Mouse (Mus musculus) WW6 (cell line): ENCODE measurements around the gene Sept10.
A peak's percentile ranks its signal among the peaks of the same experiment; 100 is the strongest.

Experiments used
- DNase-seq: peaks from one replicate; pipeline ENCODE4 v3.0.0-alpha.2; 2013; ENCODE audit warnings: low read depth, low spot score

Gene Sept10

DNA sequence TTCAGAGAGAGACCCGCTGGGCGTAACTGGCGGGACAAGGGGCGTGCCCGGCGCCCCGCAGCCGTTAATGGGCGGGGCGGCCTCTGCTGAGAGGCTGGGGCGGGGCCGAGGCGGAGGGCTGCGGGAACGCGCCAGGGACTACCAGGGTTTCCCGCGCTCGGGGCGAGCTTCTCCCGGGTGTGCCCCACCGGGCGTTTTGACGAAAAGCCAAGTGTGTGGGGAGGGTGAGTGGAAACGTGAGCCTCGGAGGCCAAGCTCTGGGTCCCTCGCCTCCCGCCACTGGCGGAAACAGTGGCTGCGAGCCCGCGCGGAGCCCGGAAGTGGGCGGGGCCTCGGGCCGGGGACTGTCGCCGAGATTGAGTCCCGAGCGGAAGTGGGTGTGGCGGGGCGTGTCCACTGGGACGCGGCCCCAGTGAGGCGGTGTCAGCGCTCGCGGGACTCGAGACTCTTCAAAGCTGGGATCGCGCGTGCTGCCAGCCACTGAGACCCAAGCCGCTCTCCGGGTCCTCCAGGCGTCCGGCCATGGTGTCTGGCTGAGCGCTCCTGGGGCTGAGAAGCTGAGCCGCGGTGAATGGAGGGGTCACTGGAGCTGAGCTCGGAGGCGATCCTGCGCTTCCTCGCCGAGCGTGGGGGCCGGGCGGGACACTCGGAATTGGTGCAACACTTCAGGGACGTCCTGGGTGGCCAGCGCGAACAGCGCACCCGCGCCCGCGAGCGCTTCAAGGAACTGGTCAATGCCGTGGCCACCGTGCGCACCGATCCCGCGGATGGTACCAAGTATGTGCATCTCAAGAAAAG, at the start of gene Sept10, which contains the start of gene Sowahc:
Gene Sept10, minus strand, starts transcription at position 375 of the 798 bp plus-strand sequence.
Gene Sowahc, plus strand, starts transcription at position 481 of the 798 bp plus-strand sequence.
- peak; percentile 75 for DNase-seq

DNA sequence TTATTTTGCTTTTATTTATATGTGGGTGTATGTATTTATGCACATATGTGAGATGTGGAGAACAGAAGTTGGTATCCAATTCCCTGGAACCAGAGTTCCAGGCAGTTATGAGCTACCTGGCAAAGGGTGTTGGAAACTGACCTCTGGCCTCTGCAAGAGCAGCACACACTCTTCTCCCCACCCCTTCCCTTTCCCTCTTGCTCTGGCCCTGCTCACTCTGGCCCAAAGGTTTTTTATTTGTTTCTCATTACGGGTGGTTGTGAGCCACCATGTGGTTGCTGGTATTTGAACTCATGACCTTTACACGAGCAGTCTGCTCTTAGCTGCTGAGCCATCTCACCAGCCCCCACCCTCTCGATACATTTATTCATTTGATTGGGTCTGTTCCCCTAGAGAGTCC, 47.1 kb upstream of the Sept10 start:
- no peak for DNase-seq

- DNase-seq, result no peak
These were observed 46.5 kb upstream of the Sept10 start for GRCm38 (mm10) chr10:59268109-59268508.

GRCm38 (mm10) chr10:59267275-59267674, 45.6 kb upstream of the Sept10 start:
- DNase-seq, result no peak

DNA sequence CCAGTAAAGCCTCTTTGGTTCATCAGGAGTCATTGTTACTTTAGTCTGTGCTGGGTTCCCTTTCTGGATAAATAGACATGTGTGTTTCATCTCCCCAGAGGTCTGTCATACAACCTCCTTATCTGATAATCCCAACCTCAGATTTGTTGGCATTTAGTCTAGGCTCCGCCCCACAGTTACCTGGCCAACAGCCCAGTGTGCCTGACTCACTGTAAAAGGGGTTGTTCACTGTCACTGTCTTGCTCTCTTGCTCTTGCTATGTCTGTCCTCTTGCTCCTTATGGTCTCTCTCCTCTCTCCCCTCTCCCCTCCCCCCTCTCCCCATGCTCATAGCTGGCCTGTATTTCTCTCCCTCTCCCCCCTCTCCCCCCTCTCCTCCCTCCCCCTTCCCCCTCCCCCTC, 44.5 kb upstream of the Sept10 start:
- no peak for DNase-seq

DNA sequence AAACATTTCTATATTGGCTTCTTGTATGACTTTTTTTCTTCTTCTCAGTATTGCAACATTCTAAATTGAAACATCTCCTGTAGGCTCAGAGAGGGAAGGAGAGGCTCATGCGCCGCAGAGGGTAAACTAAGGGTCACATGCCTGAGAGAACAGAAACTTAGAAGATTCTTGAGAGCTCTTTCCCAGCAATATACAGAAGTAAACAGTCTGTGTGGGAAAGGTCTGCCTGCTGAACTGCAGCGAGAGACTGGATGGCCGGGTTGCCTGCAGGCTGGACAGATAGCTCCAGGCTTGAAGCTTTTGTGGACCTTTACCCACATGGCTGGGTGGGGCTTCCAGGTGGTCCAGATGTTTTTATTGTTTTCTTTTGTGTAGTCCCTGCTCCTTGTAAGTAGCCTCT, 44.0 kb upstream of the Sept10 start:
- DNase-seq, result no peak

DNA sequence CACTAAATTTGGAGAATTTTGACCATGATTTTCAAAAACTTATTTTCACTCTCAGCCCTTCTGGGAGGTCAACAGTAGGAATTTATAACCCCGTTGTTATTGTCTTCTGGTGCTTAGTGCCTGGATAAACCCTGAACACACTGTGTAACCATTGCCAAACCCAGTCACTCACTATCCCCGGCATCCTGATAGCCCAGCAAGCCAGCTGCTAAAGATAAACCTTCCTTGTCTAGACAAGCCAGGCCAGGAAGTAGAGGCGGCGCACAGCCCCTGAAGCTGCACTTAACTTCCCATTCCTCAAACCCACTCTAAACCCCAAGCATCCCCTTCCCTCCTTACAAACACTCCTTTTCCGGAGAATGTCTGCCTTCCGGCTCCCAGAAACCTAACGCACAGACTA, 43.4 kb upstream of the Sept10 start:
- DNase-seq, result no peak

- no peak for DNase-seq
These were observed 41.3 kb upstream of the Sept10 start for GRCm38 (mm10) chr10:59262979-59263378.

GRCm38 (mm10) chr10:59262021-59262420, 40.4 kb upstream of the Sept10 start:
- DNase-seq, result no peak

DNA sequence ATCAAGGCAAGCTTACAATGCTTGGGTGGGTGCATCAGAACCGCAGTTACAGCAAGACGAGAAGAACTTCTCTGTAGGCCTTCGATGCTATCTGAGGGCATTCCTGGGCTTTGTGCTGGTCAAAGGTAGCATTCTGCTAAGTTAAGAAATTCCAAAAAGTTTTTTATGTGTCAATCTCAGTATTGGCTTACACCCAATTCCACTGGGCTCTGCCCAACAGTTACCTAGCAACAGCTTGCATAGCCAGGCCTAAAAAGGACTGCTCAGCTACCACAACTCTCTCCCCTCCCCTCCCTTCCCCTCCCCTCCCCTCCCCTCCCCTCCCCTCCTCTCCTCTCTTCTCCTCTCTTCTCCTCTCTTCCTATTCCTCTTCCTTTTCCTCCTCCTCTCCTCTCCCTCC, 40.0 kb upstream of the Sept10 start:
- no peak for DNase-seq

DNA sequence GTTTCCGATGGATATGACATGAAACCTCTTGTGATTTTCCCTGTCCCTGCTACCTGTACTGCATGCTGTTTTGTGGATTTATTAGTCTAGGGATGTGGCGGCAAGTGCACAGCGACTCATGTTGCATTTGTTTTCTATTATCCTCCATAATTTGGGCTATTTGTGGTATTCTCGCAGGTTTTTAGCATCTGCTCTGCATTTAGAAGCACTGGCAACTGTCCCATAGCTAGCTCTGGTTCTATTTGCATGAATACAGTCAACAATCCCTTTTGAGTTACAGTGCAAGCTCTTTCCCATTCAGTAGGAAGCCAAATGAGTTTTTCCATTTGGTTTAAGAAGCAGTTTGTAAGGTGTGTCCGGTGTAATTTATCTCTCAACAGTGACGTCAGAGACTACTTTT, 37.9 kb upstream of the Sept10 start:
- DNase-seq, result no peak

- no peak for DNase-seq
These were observed 34.9 kb upstream of the Sept10 start for GRCm38 (mm10) chr10:59256533-59256932.

- DNase-seq, result no peak
These were observed 32.0 kb upstream of the Sept10 start for GRCm38 (mm10) chr10:59253541-59254079.

- DNase-seq, result no peak
These were observed 30.7 kb upstream of the Sept10 start for GRCm38 (mm10) chr10:59252396-59252795.

DNA sequence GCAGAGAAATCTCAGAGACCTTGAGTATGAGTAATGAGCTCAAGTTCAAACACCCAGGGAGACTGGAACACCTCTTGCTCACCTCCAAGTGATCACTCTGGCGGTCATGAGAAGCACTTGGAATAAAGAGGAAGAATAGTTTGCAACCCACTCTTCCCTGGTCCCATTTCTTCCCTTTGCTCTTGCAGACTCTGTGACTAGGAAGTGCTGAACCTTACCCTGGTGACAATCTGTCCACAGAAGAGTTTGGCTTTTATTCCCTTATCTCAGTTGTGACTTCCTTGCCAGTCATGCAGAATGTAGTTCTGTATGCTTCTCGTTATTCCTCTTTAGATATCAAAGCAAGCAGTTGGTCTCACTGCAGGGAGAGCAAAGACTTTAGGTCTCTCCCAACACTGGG, 30.3 kb upstream of the Sept10 start:
- no peak for DNase-seq

DNA sequence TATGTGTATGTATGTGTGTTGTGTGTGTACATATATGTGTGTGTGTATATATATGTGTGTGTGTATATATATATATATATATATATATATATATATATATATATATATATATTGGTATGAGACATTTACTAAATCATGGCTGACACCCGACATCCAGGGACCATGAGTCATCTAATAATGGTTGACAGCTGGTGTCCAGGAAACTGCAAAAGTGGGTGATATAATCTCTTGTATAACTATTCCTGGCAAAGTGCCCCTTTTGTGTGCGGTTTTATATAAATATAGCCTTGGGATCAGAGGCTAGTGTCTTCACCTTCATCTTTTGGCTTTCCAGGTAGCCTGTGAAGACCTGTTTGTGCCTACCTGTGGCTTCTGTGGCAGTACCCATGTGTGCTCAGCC, 29.0 kb upstream of the Sept10 start:
- DNase-seq, result no peak

DNA sequence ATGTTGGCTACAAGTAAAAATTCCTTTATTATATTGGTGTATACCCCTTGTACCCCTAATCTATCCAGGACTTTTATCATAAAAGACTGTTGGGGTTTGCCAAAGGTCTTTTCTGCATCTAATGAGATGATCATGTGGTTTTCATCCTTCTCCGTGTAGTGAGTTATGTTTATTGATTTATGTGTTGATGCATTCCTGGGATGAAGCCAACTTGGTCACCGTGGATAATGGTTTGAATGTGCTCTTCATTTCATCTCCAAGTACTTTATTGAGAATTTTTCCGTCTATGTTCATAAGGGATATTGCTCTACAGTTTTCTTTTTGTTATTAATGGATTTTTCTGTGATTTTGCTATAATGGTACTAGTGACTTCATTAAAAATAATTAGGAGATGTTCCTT, 27.9 kb upstream of the Sept10 start:
- no peak for DNase-seq

DNA sequence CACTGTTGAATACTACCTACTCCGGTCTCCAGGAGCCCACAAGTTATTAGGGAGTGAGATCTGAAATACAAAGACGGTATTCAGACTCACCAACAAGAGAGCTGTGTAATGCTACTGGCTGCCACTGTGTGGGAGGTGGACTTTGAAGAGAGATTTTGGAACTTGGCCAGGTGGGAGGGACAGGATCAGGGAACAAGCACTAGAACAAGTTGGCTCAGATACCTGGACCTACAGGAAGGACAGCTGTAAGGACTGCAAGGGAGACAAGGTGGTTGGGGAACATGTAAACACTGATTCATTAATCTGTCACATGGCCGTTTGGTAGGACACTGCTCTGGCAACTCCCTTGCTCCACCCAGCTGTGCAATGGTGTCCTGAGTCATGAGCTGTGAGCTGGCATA, 19.5 kb upstream of the Sept10 start:
- DNase-seq, result no peak

GRCm38 (mm10) chr10:59237757-59238156, 16.1 kb upstream of the Sept10 start:
- DNase-seq, result no peak

DNA sequence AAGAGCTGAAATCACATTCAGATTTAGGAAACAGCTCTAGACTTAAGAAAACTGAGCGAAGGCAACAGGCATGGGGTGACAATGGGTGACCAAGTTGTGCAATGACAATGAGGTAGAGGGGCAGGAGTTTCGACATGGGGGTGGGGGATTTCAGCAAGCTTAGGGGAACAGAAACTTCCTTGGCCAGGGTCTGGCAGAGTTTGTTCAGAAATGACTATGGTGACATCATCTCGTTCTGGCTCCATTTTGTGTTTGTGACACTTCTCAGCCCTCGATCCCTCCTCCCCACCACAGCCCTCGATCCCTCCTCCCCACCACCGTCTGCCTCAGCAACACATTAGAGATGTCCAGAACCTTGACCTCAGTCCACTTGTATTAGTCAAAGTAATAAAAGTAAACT, 14.8 kb upstream of the Sept10 start:
- DNase-seq, result no peak

GRCm38 (mm10) chr10:59235847-59236246, 14.2 kb upstream of the Sept10 start:
- no peak for DNase-seq

- no peak for DNase-seq
These were observed 13.6 kb upstream of the Sept10 start for GRCm38 (mm10) chr10:59235227-59235626.

- no peak for DNase-seq
These were observed 7.7 kb upstream of the Sept10 start for GRCm38 (mm10) chr10:59229205-59229820.
